Mouse (Mus musculus): ENCODE results near the gene Klk1b5.

DNA sequence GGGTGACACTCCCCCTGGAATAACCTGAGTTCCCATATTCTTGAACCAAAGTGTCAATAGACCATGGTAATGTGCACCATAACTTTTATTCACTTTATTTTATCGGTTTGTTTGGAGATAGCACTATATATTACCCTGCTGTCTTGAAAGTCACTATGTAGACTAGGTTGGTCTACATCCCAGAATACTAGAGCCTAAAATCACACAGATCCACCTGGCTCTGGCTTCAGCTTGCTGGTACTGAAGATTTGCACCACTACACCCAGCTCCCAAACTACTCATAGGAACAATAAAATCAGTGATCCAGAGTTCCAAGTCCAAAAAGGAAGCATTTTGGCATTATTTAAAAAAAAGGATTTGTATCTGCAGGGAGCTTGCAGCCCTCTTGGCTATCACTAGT, at the start of gene Klk1b5:
- TF ChIP-seq CTCF (IDR thresholded peaks at IDR 0.05; ENCODE audit: low read depth) (no peak), EP300 (IDR thresholded peaks at IDR 0.05; ENCODE audit: low read depth) (no peak)

Measured in liver, postnatal 0 days (tissue).